Mouse (Mus musculus) cerebellum, adult 2 months (tissue): ENCODE results near the gene Rabep1.

Source experiments
- CTCF ChIP-seq: fragments of 200-500 bp; IDR thresholded peaks from 2 replicates; pipeline ENCODE4 v1.5.1; 2011; ENCODE audit warnings: low read depth, mild to moderate bottlenecking, control low read depth, low read length, moderate library complexity, borderline replicate concordance; ENCODE audit not compliant: insufficient read depth
- POLR2A ChIP-seq: fragments of 200-500 bp; IDR thresholded peaks from 2 replicates; pipeline ENCODE4 v1.6.1; 2011; ENCODE audit warnings: low read length, control low read depth, borderline replicate concordance; ENCODE audit not compliant: insufficient read depth

DNA sequence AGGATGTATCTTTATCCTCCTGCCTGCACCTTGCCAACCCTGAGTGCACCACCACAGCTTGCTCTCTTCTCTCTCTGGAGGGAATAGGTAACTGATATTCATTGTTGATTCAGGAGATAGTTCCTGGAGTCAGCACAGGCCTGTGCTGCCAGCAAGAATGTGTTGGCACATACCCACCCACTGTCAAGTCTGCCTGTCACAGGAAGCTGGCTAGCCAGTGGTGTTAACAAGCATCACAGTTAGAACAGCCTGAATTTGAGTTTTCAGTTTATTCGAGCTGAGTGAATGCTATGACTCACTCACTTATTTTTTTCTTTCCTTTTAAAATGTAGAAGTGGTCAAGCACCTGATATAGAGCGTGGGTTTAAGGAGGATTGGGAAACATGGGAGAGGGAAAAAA, 73.3 kb downstream of the Rabep1 start:
- TF ChIP-seq CTCF, result no peak
- no peak for TF ChIP-seq POLR2A
